Mouse (Mus musculus) MEL (cell line): ENCODE data around the gene Pcmt1. TPM values are rescaled to one million over a fixed set of nuclear protein-coding genes. Genes with fewer than 3 reads are reported as not detected.

Experiments
- DNase-seq: peaks from one replicate; pipeline ENCODE4 v3.0.0; 2011; ENCODE audit warnings: low read depth, low spot score
- H3K27ac ChIP-seq: 2 replicates; pipeline ENCODE4 v1.5.1; 2012; ENCODE audit warnings: low read depth, mild to moderate bottlenecking, control low read depth, low read length, moderate library complexity; ENCODE audit not compliant: control insufficient read depth
- H3K27me3 ChIP-seq, 2 experiments: fragments of 150-350 bp in 1 of 2; sonication (generic) in 1 of 2; 2 replicates each; pipeline ENCODE4 v1.6.1; 2012; ENCODE audit warnings: low read length in 2 of 2, mild to moderate bottlenecking in 2 of 2, improper control_type of control experiment in 1 of 2, moderate library complexity in 1 of 2; ENCODE audit not compliant: insufficient read depth in 2 of 2, control insufficient read depth in 1 of 2
- H3K36me3 ChIP-seq, 2 experiments: 2 replicates each; pipeline ENCODE4 v1.6.1; 2012 to 2014; ENCODE audit warnings: low read length in 2 of 2, improper control_type of control experiment in 1 of 2, inconsistent platforms in 1 of 2, mild to moderate bottlenecking in 1 of 2; ENCODE audit not compliant: insufficient read depth in 2 of 2, control insufficient read depth in 1 of 2
- H3K4me1 ChIP-seq, 2 experiments: fragments of 150-350 bp in 1 of 2; sonication (generic) in 1 of 2; 2 replicates each; pipeline ENCODE4 v1.6.1; 2012; ENCODE audit warnings: low read length in 2 of 2, improper control_type of control experiment in 1 of 2, mild to moderate bottlenecking in 1 of 2; ENCODE audit not compliant: insufficient read depth in 2 of 2, control insufficient read depth in 1 of 2
- H3K4me3 ChIP-seq, 2 experiments: fragments of 150-350 bp in 1 of 2; sonication (generic) in 1 of 2; 2 replicates each; pipeline ENCODE4 v1.5.1; 2012; ENCODE audit warnings: low read depth in 2 of 2, low read length in 2 of 2, mild to moderate bottlenecking in 2 of 2, moderate library complexity in 2 of 2, control low read depth in 1 of 2, improper control_type of control experiment in 1 of 2; ENCODE audit not compliant: control insufficient read depth in 1 of 2, insufficient read depth in 1 of 2
- H3K79me2 ChIP-seq: 2 replicates; pipeline ENCODE4 v1.6.1; 2012; ENCODE audit warnings: mild to moderate bottlenecking, low read length, moderate library complexity; ENCODE audit not compliant: control insufficient read depth, poor library complexity, insufficient read depth
- H3K9ac ChIP-seq: 2 replicates; pipeline ENCODE4 v1.6.1; 2012; ENCODE audit warnings: low read depth, mild to moderate bottlenecking, control low read depth, low read length, moderate library complexity; ENCODE audit not compliant: control insufficient read depth, poor library complexity, severe bottlenecking
- H3K9me3 ChIP-seq: fragments of 150-350 bp; sonication (generic); replicated peaks from 2 replicates; pipeline ENCODE4 v1.6.1; 2012; ENCODE audit warnings: mild to moderate bottlenecking, low read length, improper control_type of control experiment, moderate library complexity; ENCODE audit not compliant: insufficient read depth
- BHLHE40 ChIP-seq: IDR thresholded peaks from 2 replicates; pipeline ENCODE4 v1.6.1; 2012; ENCODE audit warnings: low read depth, mild to moderate bottlenecking, inconsistent platforms, low read length, improper control_type of control experiment, borderline replicate concordance
- CHD2 ChIP-seq: IDR thresholded peaks from 2 replicates; pipeline ENCODE4 v1.6.1; 2011; ENCODE audit warnings: low read length, improper control_type of control experiment
- CTCF ChIP-seq, 3 experiments: IDR thresholded peaks in 2 of 3; conservative IDR thresholded peaks in 1 of 3; 2 replicates each; pipeline ENCODE4 v1.5.1; 2011 to 2012; ENCODE audit warnings: low read length in 3 of 3, low read depth in 2 of 3, mild to moderate bottlenecking in 2 of 3, improper control_type of control experiment in 1 of 3, inconsistent platforms in 1 of 3, mixed read lengths in 1 of 3, moderate library complexity in 1 of 3; ENCODE audit not compliant: control insufficient read depth in 1 of 3, insufficient read depth in 1 of 3, poor library complexity in 1 of 3, severe bottlenecking in 1 of 3
- E2F4 ChIP-seq: IDR thresholded peaks from 2 replicates; pipeline ENCODE4 v1.6.1; 2011; ENCODE audit warnings: low read depth, low read length, improper control_type of control experiment, borderline replicate concordance
- ELF1 ChIP-seq: IDR thresholded peaks from 2 replicates; pipeline ENCODE4 v1.6.1; 2014; ENCODE audit warnings: low read depth, mild to moderate bottlenecking, inconsistent platforms, low read length, improper control_type of control experiment, moderate library complexity
- ETS1 ChIP-seq: IDR thresholded peaks from 2 replicates; pipeline ENCODE4 v1.6.1; 2012; ENCODE audit warnings: low read depth, mild to moderate bottlenecking, inconsistent platforms, low read length, improper control_type of control experiment, moderate library complexity
- GABPA ChIP-seq: IDR thresholded peaks from 2 replicates; pipeline ENCODE4 v1.6.1; 2012; ENCODE audit warnings: low read depth, mild to moderate bottlenecking, inconsistent platforms, low read length, improper control_type of control experiment, moderate library complexity
- GATA1 ChIP-seq: IDR thresholded peaks from 2 replicates; pipeline ENCODE4 v1.6.1; 2011; ENCODE audit warnings: low read depth, low read length, improper control_type of control experiment
- HCFC1 ChIP-seq: IDR thresholded peaks from 2 replicates; pipeline ENCODE4 v1.6.1; 2012; ENCODE audit warnings: low read depth, mild to moderate bottlenecking, inconsistent platforms, low read length, improper control_type of control experiment, moderate library complexity
- JUND ChIP-seq: IDR thresholded peaks from 2 replicates; pipeline ENCODE4 v1.6.1; 2011; ENCODE audit warnings: low read depth, mild to moderate bottlenecking, improper control_type of control experiment, low read length
- KAT2A ChIP-seq: conservative IDR thresholded peaks from 2 replicates; pipeline ENCODE4 v1.6.1; 2012; ENCODE audit warnings: low read depth, low read length, improper control_type of control experiment, inconsistent platforms
- MAFK ChIP-seq: IDR thresholded peaks from 2 replicates; pipeline ENCODE4 v1.6.1; 2011; ENCODE audit warnings: low read depth, mild to moderate bottlenecking, low read length, improper control_type of control experiment, borderline replicate concordance
- MAX ChIP-seq: IDR thresholded peaks from 2 replicates; pipeline ENCODE4 v1.6.1; 2011; ENCODE audit warnings: low read length, improper control_type of control experiment
- MAZ ChIP-seq: IDR thresholded peaks from 2 replicates; pipeline ENCODE4 v1.6.1; 2012; ENCODE audit warnings: low read depth, mild to moderate bottlenecking, inconsistent platforms, low read length, improper control_type of control experiment
- MXI1 ChIP-seq: IDR thresholded peaks from 2 replicates; pipeline ENCODE4 v1.6.1; 2011; ENCODE audit warnings: mild to moderate bottlenecking, low read depth, low read length, improper control_type of control experiment
- MYB ChIP-seq: IDR thresholded peaks from 2 replicates; pipeline ENCODE4 v1.6.1; 2011; ENCODE audit warnings: mild to moderate bottlenecking, low read depth, low read length, improper control_type of control experiment
- MYC ChIP-seq: IDR thresholded peaks from 2 replicates; pipeline ENCODE4 v1.6.1; 2011; ENCODE audit warnings: low read depth, mild to moderate bottlenecking, low read length, improper control_type of control experiment, moderate library complexity
- NELFE ChIP-seq: IDR thresholded peaks from 2 replicates; pipeline ENCODE4 v1.6.1; 2011; ENCODE audit warnings: low read depth, low read length, improper control_type of control experiment
- NRF1 ChIP-seq: IDR thresholded peaks from 2 replicates; pipeline ENCODE4 v1.6.1; 2014; ENCODE audit warnings: low read depth, mild to moderate bottlenecking, inconsistent platforms, low read length, improper control_type of control experiment, moderate library complexity; ENCODE audit not compliant: poor library complexity, insufficient read depth, severe bottlenecking
- POLR2A ChIP-seq, 2 experiments: IDR thresholded peaks; 2 replicates each; pipeline ENCODE4 v1.6.1; 2011 to 2012; ENCODE audit warnings: low read length in 2 of 2, mild to moderate bottlenecking in 2 of 2, control low read depth in 1 of 2, improper control_type of control experiment in 1 of 2, low read depth in 1 of 2, moderate library complexity in 1 of 2; ENCODE audit not compliant: control insufficient read depth in 1 of 2, insufficient read depth in 1 of 2, poor library complexity in 1 of 2
- POLR2AphosphoS2 ChIP-seq: IDR thresholded peaks from 2 replicates; pipeline ENCODE4 v1.6.1; 2011; ENCODE audit warnings: low read length, improper control_type of control experiment
- POLR2AphosphoS5 ChIP-seq: IDR thresholded peaks from 2 replicates; pipeline ENCODE4 v1.6.1; 2012; ENCODE audit warnings: low read depth, borderline replicate concordance, mild to moderate bottlenecking, inconsistent platforms, low read length, moderate library complexity, mixed read lengths
- RAD21 ChIP-seq: IDR thresholded peaks from 2 replicates; pipeline ENCODE4 v1.6.1; 2011; ENCODE audit warnings: mild to moderate bottlenecking, low read depth, low read length, improper control_type of control experiment
- RCOR1 ChIP-seq: IDR thresholded peaks from 2 replicates; pipeline ENCODE4 v1.6.1; 2012; ENCODE audit warnings: low read depth, mild to moderate bottlenecking, inconsistent platforms, low read length, improper control_type of control experiment
- SIN3A ChIP-seq: IDR thresholded peaks from 2 replicates; pipeline ENCODE4 v1.6.1; 2012; ENCODE audit warnings: low read length, improper control_type of control experiment, inconsistent platforms
- SMC3 ChIP-seq: IDR thresholded peaks from 2 replicates; pipeline ENCODE4 v1.6.1; 2011; ENCODE audit warnings: low read depth, low read length, improper control_type of control experiment
- TBP ChIP-seq: IDR thresholded peaks from 2 replicates; pipeline ENCODE4 v1.8.0; 2011; ENCODE audit warnings: low read depth, low read length, improper control_type of control experiment
- TCF12 ChIP-seq: IDR thresholded peaks from 2 replicates; pipeline ENCODE4 v1.6.1; 2014; ENCODE audit warnings: low read depth, mild to moderate bottlenecking, inconsistent platforms, low read length, improper control_type of control experiment, moderate library complexity
- UBTF ChIP-seq: IDR thresholded peaks from 2 replicates; pipeline ENCODE4 v1.6.1; 2012; ENCODE audit warnings: low read depth, mild to moderate bottlenecking, inconsistent platforms, low read length, improper control_type of control experiment, moderate library complexity, borderline replicate concordance; ENCODE audit not compliant: insufficient read depth
- USF2 ChIP-seq, 2 experiments: IDR thresholded peaks; 2 replicates each; pipeline ENCODE4 v1.6.1; 2011 to 2012; ENCODE audit warnings: improper control_type of control experiment in 2 of 2, low read length in 2 of 2, borderline replicate concordance in 1 of 2, inconsistent platforms in 1 of 2, low read depth in 1 of 2, mild to moderate bottlenecking in 1 of 2; ENCODE audit not compliant: insufficient read depth in 1 of 2
- ZKSCAN1 ChIP-seq: IDR thresholded peaks from 2 replicates; pipeline ENCODE4 v1.6.1; 2012; ENCODE audit warnings: low read depth, mild to moderate bottlenecking, inconsistent platforms, low read length, improper control_type of control experiment, moderate library complexity
- ZMIZ1 ChIP-seq: IDR thresholded peaks from 2 replicates; pipeline ENCODE4 v1.6.1; 2012; ENCODE audit warnings: low read depth, mild to moderate bottlenecking, inconsistent platforms, low read length, improper control_type of control experiment, moderate library complexity
- polyA plus RNA-seq, 2 experiments: library from polyadenylated mRNA; stranded (reverse) in 1 of 2; unstranded in 1 of 2; fragments of >175 nt in 1 of 2; fragments of >200 nt in 1 of 2; gene quantifications; 2 replicates each; pipeline versions ENCODE4 v1.2.1 to v1.2.4; 2012; ENCODE audit warnings: low replicate concordance in 2 of 2, low read depth in 1 of 2; ENCODE audit not compliant: insufficient read length in 2 of 2, insufficient read depth in 1 of 2, missing spikeins in 1 of 2
- total RNA-seq: library from RNA; depleted of rRNA; stranded (reverse); fragments of 300-350 nt; gene quantifications from 2 replicates; pipeline ENCODE4 v1.2.3, GENCODE M21; 2012

Pcmt1 gene
- total and polyA plus RNA-seq, 3 experiments: 90.7 to 121 TPM; not detected in 1

DNA sequence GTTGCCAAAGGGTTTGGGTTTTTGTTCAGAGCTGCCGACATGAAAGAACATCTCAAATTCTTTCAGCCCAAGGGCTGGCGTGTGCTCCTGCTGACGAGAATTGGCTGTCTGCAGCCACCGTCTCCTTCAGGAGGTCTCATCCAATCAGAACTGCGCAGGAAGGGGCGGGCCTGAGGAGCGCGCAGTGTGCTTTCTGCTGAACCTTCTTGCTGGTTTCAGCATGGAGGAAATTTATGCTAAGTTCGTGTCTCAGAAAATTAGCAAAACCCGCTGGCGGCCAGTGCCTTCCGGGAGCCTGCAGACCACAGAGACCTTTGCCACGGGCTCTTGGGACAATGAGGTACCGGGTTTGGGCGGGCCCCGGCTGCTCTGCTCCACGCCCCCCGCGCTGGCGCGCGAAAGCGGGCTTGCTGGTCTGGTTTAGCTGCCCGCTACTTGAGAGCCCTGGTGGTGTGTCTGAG, 13.6 kb downstream of the Pcmt1 start, which contains the start of gene Nup43:
Nup43 (plus strand) TSS at position 162 of the 461 bp plus-strand sequence.
- peaks cover 26% of the 10 kb centered on the region for H3K79me2 ChIP-seq
- no peaks in the 10 kb centered on the region for H3K9me3 ChIP-seq
- H3K36me3 ChIP-seq: peaks cover 3 to 16% of the 10 kb centered on the region in 2 experiments
- peaks cover 3 to 8% of the 10 kb centered on the region in 2 experiments for H3K4me1 ChIP-seq
- DNase-seq: peak; percentile 95
- peak within 1 kb of the TSS; percentile 87 for H3K27ac ChIP-seq
- H3K27me3 ChIP-seq: no peaks in the 10 kb centered on the region
- peak within 1 kb of the TSS; percentile 67 to 98 for H3K4me3 ChIP-seq
- TF ChIP-seq USF2 (IDR thresholded peaks at IDR 0.05; ENCODE audit: borderline replicate concordance in 1 of 2, insufficient read depth in 1 of 2, low read depth in 1 of 2, low read length in 2 of 2): no peak
- no peak for TF ChIP-seq POLR2AphosphoS5
- peak; percentile 72; the same call in 1 of the 2 replicates for TF ChIP-seq ZMIZ1
- peak; percentile 66 for TF ChIP-seq TCF12
- no peak for TF ChIP-seq MAFK
- TF ChIP-seq CTCF (IDR thresholded peaks at IDR 0.05 in 2 of 3, conservative IDR thresholded peaks at IDR 0.05 in 1 of 3; ENCODE audit: control insufficient read depth in 1 of 3, insufficient read depth in 1 of 3, low read depth in 2 of 3, low read length in 3 of 3, poor library complexity in 1 of 3, severe bottlenecking in 1 of 3): no peak
- TF ChIP-seq NRF1: peak; percentile 62
- no peak for TF ChIP-seq ZKSCAN1
- no peak for TF ChIP-seq CHD2
- TF ChIP-seq NELFE: peak; percentile 88
- peak; percentile 90 for TF ChIP-seq HCFC1
- no peak for TF ChIP-seq JUND
- TF ChIP-seq RAD21: no peak
- no peak for TF ChIP-seq MYB
- TF ChIP-seq SMC3: no peak
- no peak for TF ChIP-seq GABPA
- TF ChIP-seq POLR2A (IDR thresholded peaks at IDR 0.05; ENCODE audit: control insufficient read depth in 1 of 2, insufficient read depth in 1 of 2, low read depth in 1 of 2, low read length in 2 of 2, poor library complexity in 1 of 2): peak; percentile 49 to 81; a peak in 3 of 4 replicates
- peak; percentile 39; the same call in 1 of the 2 replicates for TF ChIP-seq ETS1
- TF ChIP-seq BHLHE40: no peak
- peak; percentile 93 for TF ChIP-seq MXI1
- peak; percentile 45; the same call in 1 of the 2 replicates for TF ChIP-seq E2F4
- TF ChIP-seq POLR2AphosphoS2: peak; percentile 85
- peak; percentile 58 for TF ChIP-seq ELF1
- peak; percentile 85 for TF ChIP-seq TBP
- peak; percentile 70 for TF ChIP-seq MAX
- no peak for TF ChIP-seq GATA1
- TF ChIP-seq MAZ: peak; percentile 46; the same call in 1 of the 2 replicates
- no peak for TF ChIP-seq RCOR1
- TF ChIP-seq MYC: peak; percentile 91
- TF ChIP-seq KAT2A: peak; percentile 69
- TF ChIP-seq UBTF: no peak
- TF ChIP-seq SIN3A: peak; percentile 92
- peak within 1 kb of the TSS; percentile 98 for H3K9ac ChIP-seq
